18 mouse cellular contexts compared by ENCODE assay signal in the genomic region with DNA sequence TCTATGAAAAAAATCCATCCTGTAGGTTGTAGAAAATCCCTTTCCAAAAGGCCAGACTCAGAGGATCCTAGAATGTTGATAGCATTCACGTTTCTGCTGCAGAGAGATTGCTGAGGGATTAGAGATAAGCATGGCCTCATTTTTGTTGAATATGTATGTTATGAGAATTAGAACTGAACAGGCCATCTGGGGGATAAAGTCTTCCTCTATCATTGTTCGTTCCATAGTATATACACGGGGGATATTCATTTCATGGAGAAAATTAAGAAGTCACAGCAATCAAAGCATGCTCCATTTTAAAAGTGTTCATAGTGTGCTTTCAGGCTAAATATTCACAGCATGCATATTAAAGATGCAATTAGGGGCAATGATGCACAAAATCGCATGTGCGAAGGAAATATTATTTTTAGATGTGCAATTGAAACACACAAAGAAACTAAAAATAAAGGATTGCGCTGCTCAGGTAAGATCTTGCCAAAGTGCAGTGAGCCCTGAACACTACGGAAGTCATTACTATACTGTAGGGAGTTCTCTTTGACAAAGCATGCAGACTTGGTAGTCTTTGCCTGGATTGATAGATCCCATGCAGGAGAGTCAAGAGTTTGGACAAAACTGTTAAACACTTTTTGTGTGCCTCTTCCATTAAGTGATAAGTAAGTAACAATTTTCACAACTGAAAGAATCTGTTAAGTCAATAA.
"Had no signal": no experiment of that assay in that cellular context is flagged by ENCODE, and none has a peak within 500 bp of the region (broad histone marks: within the 10 kb centered on the region; RNA-seq: fewer than 3 reads in every experiment).

No protein-coding gene starts in this region.

- DNase-seq: kidney, adult 11 months; kidney, adult 9 months; kidney, postnatal 4 days; liver; liver, embryonic 13.5 days; liver, postnatal 0 days; lung, postnatal 14 days; right cerebral cortex, adult 18-20 months; right cerebral cortex, postnatal 25 days; thymus, adult 18-20 months; thymus, postnatal 25 days had no signal

- H3K36me3 ChIP-seq: limb, embryonic 12.5 days; liver, embryonic 13.5 days; lung, embryonic 15.5 days had no signal

- H3K4me1 ChIP-seq: limb, embryonic 12.5 days; liver, embryonic 13.5 days; lung, embryonic 15.5 days; megakaryocyte, embryonic 14.5 days had no signal

- H3K9ac ChIP-seq: limb, embryonic 12.5 days; liver, embryonic 13.5 days; liver, postnatal 0 days; lung, embryonic 15.5 days had no signal

- H3K27ac ChIP-seq: kidney, postnatal 0 days; layer of hippocampus, adult 2 months; limb, embryonic 12.5 days; liver, embryonic 13.5 days; lung, embryonic 15.5 days; macrophage; stomach, postnatal 0 days had no signal

- ATAC-seq: liver, postnatal 0 days had no signal

- H3K9me3 ChIP-seq: limb, embryonic 12.5 days; liver, embryonic 13.5 days; lung, embryonic 15.5 days had no signal

- H3K4me3 ChIP-seq: layer of hippocampus, adult 2 months; limb, embryonic 12.5 days; liver, embryonic 13.5 days; lung, embryonic 15.5 days; megakaryocyte, embryonic 14.5 days had no signal

- H3K27me3 ChIP-seq: limb, embryonic 12.5 days; liver, embryonic 13.5 days; lung, embryonic 15.5 days; megakaryocyte, embryonic 14.5 days had no signal

- H3K4me2 ChIP-seq: limb, embryonic 12.5 days; liver, embryonic 13.5 days; lung, embryonic 15.5 days had no signal
